Mouse (Mus musculus) thymus, adult 2 months (tissue): ENCODE results near the gene Cldn6. TPM values are rescaled to one million over a fixed set of nuclear protein-coding genes. Genes with fewer than 3 reads are reported as not detected.

ENCODE experiments used
- DNase-seq: peaks from one replicate; pipeline ENCODE4 v3.0.0; 2021
- H3K27ac ChIP-seq: fragments of 200-500 bp; 2 replicates; pipeline ENCODE4 v1.5.1; 2012; ENCODE audit warnings: low read length, control low read depth; ENCODE audit not compliant: control insufficient read depth, insufficient read depth
- H3K27me3 ChIP-seq: fragments of 200-500 bp; 2 replicates; pipeline ENCODE4 v1.6.1; 2012; ENCODE audit warnings: mild to moderate bottlenecking, low read length, moderate library complexity, mixed read lengths; ENCODE audit not compliant: control insufficient read depth, insufficient read depth
- H3K36me3 ChIP-seq: fragments of 200-500 bp; 2 replicates; pipeline ENCODE4 v1.6.1; 2012; ENCODE audit warnings: mild to moderate bottlenecking, low read length, moderate library complexity; ENCODE audit not compliant: control insufficient read depth, insufficient read depth
- H3K4me1 ChIP-seq: fragments of 200-500 bp; replicated peaks from 2 replicates; pipeline ENCODE4 v1.6.1; 2012; ENCODE audit warnings: low read length; ENCODE audit not compliant: control insufficient read depth, insufficient read depth
- H3K4me3 ChIP-seq: fragments of 200-500 bp; 2 replicates; pipeline ENCODE4 v1.5.1; 2012; ENCODE audit warnings: mild to moderate bottlenecking, low read length, control low read depth, moderate library complexity; ENCODE audit not compliant: control insufficient read depth, insufficient read depth
- CTCF ChIP-seq: fragments of 200-500 bp; IDR thresholded peaks from 2 replicates; pipeline ENCODE4 v1.5.1; 2012; ENCODE audit warnings: mild to moderate bottlenecking, control low read depth, low read length, moderate library complexity, borderline replicate concordance; ENCODE audit not compliant: control insufficient read depth, poor library complexity, insufficient read depth; ENCODE audit errors: extremely low read depth
- POLR2A ChIP-seq: fragments of 200-500 bp; IDR thresholded peaks from 2 replicates; pipeline ENCODE4 v1.6.1; 2012; ENCODE audit warnings: mild to moderate bottlenecking, low read length, control low read depth, moderate library complexity; ENCODE audit not compliant: control insufficient read depth, poor library complexity, insufficient read depth; ENCODE audit errors: extremely low read depth
- WGBS: fragments of 180-500 bp; shearing (Covaris S2); methylation state at CpG from one replicate; pipeline ENCODE4 v1.1.7; 2018; 5-methylcytosine and 5-hydroxymethylcytosine counted together
- polyA plus RNA-seq: library from polyadenylated mRNA; depleted of rRNA; stranded (reverse); fragments of >200 nt; gene quantifications from 2 replicates; pipeline ENCODE4 v1.2.3, GENCODE M21; 2012

Gene Cldn6
- polyA plus RNA-seq, 1 experiment: 0.47 TPM

DNA sequence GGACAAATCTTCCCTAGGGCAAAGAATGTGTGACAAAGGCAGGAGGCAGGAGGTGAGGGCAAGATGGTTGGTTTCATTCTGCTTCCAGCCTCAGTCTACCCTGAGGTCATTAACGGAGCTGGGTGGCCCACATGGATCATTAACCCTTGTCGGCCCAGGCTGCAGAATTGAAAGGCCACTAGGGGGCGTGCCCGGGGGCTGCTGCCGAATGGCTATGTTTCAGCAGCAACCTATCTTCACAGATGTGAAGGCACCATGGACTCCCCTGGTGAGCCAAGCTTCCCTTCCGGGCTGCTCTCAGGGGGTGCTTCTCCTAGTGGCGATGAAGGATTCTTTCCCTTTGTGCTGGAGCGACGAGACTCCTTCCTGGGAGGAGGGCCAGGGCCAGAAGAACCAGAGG lies 17.5 kb upstream of the Cldn6 start:
- peaks cover 10% of the 10 kb centered on the region; the same call in 1 of the 2 replicates for H3K4me1 ChIP-seq
- H3K36me3 ChIP-seq: no peaks in the 10 kb centered on the region
- no peak overlapping the region for H3K4me3 ChIP-seq
- WGBS: 12% methylated on average over 9 of the region's 9 CpGs
- no peak for TF ChIP-seq POLR2A
- TF ChIP-seq CTCF: peak; percentile 77; the same call in 1 of the 2 replicates
- H3K27ac ChIP-seq: no peak overlapping the region
- peaks cover 5% of the 10 kb centered on the region; the same call in 1 of the 2 replicates for H3K27me3 ChIP-seq
- DNase-seq: peak; percentile 38

DNA sequence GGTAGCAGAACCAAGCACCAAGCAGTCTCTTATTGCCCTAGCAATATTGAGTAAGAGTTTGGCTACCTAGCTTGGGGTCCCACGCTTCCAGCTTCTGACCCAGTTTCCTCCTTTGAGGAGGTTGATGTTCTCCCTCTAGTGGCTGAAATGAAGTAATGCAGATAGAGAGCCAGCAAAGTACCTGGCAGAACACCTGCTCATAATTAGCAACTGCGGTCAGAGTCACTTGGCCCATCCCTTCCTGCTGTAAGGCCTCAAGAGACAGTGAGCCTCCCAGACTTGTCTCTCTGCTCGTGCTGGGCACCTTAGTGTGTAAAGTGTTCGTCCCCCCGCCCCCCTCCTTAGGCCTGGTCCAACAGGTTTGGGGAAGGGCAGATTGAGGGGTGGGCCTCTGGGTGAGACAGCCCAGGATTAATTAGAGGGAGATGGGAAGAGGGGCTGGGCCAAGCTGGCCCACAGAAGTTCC lies 14.5 kb upstream of the Cldn6 start:
- peak; percentile 21 for DNase-seq

DNA sequence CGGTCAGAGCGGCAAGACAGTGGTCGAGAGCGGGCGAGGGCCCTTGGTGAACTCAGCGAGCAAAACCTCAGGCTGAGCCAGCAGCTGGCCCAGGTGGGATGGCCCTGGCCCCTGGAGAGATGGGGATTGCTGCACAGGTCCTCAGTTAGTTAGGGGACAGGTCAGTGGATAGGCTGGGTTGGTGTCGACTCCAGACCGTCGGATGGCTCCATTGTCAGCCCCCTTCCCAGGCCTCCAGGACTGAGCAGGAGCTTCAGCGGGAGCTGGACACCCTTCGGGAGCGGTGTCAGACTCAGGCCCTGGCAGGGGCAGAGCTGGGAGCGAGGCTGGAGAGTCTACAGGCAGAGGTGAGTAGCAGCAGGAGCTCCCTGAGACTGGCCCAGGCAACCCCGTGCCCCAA lies 13.5 kb upstream of the Cldn6 start:
- H3K27me3 ChIP-seq: peaks cover 1% of the 10 kb centered on the region; the same call in 1 of the 2 replicates
- H3K4me1 ChIP-seq: peaks cover 7% of the 10 kb centered on the region; the same call in 1 of the 2 replicates
- no peak overlapping the region for H3K4me3 ChIP-seq
- TF ChIP-seq CTCF (no peak), POLR2A (no peak)
- H3K27ac ChIP-seq: no peak overlapping the region
- H3K36me3 ChIP-seq: peaks cover 6% of the 10 kb centered on the region; the same call in 1 of the 2 replicates
- WGBS: 94% methylated on average over 14 of the region's 14 CpGs
- no peak for DNase-seq

More for the DNA sequence above, 14.5 kb upstream of the Cldn6 start:
- peak; percentile 52; the same call in 1 of the 2 replicates for TF ChIP-seq CTCF
- TF ChIP-seq POLR2A: no peak
- no peak overlapping the region for H3K27ac ChIP-seq
- no peak overlapping the region for H3K4me3 ChIP-seq
- H3K4me1 ChIP-seq: peaks cover 10% of the 10 kb centered on the region; the same call in 1 of the 2 replicates
- H3K27me3 ChIP-seq: peaks cover 5% of the 10 kb centered on the region; the same call in 1 of the 2 replicates
- peaks cover 6% of the 10 kb centered on the region; the same call in 1 of the 2 replicates for H3K36me3 ChIP-seq
- WGBS: 39% methylated on average over 5 of the region's 5 CpGs

DNA sequence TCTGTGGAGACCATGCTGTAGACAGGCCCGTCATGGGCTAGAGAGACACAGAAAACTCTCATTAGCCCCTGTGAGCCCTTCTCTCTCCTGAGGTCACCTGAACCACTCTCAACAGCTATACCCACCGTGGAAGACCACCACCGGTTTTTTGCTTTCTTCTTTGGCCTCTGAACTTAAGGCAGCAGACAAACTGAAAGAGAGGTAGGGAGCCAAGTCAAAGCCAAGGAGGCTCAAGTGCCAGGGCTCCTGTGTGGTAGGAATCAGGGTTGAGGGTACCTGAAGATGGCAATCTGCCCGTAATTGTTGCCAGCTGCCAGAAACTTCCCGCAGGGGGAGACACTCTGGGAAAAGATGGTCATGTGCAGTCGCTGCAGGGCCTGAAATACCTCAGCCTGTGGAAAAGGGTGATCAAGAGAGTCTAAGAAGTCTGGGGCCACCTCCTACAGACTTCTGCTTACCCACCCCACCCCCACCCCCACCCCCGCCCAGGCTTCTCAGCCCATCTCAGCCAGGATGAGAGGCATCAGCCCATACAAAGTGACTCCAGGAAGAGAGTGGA lies 8.5 kb upstream of the Cldn6 start:
- H3K4me1 ChIP-seq: peaks cover 6% of the 10 kb centered on the region
- H3K27ac ChIP-seq: no peak overlapping the region
- H3K27me3 ChIP-seq: no peaks in the 10 kb centered on the region
- peaks cover 6% of the 10 kb centered on the region; the same call in 1 of the 2 replicates for H3K36me3 ChIP-seq
- no peak for DNase-seq
- no peak overlapping the region for H3K4me3 ChIP-seq
- TF ChIP-seq POLR2A: no peak
- no peak for TF ChIP-seq CTCF
- 98% methylated on average over 7 of the region's 7 CpGs for WGBS

DNA sequence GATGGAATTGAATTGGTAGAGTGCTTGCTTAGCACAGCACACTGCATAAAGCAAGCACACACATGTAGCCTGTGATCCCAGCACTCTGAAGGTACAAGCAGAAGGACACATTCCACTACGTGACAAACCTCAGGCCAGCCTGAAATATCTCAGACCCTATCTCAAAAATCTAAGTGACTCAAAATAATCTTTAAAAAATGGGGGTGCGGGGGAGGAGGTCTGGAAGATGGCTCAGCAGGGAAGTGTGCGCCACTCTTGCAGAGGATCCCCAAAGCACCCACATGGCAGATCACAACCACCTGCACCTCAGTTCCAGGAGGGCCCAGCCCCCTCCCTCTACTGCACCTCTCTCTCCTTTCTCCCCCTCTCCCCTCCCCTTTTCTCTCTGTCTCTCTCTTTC lies 7.5 kb upstream of the Cldn6 start:
- H3K4me3 ChIP-seq: no peak overlapping the region
- peaks cover 15% of the 10 kb centered on the region for H3K4me1 ChIP-seq
- WGBS: 94% methylated on average over 3 of the region's 3 CpGs
- no peak for DNase-seq
- H3K27ac ChIP-seq: no peak overlapping the region
- TF ChIP-seq POLR2A (no peak), CTCF (no peak)
- H3K36me3 ChIP-seq: peaks cover 6% of the 10 kb centered on the region; the same call in 1 of the 2 replicates
- peaks cover 2% of the 10 kb centered on the region; the same call in 1 of the 2 replicates for H3K27me3 ChIP-seq

DNA sequence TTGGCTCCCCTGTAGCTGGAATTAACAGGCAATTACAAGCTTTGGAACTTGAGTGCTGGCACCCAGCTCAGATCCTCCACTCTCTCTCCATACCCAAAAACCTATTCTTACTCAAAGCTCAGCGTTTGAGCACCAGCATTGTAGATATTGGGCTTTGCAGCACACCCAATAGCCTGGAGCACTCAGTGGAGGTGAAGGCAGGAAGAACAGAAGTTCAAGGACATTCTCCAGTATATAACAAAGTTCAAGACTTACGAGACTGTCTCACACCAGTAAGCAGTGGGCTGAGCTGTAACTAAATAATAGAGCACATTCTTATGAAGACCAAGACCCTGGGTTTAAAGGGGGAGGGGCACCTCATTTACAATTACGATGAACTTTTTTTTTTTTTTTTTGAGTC lies 6.3 kb upstream of the Cldn6 start:
- peaks cover 6% of the 10 kb centered on the region; the same call in 1 of the 2 replicates for H3K36me3 ChIP-seq
- WGBS: 59% methylated on average over 3 of the region's 3 CpGs
- H3K4me3 ChIP-seq: no peak overlapping the region
- DNase-seq: no peak
- no peak for TF ChIP-seq POLR2A
- TF ChIP-seq CTCF: no peak
- H3K27ac ChIP-seq: no peak overlapping the region
- H3K4me1 ChIP-seq: peaks cover 21% of the 10 kb centered on the region
- peaks cover 3% of the 10 kb centered on the region; the same call in 1 of the 2 replicates for H3K27me3 ChIP-seq
